Mouse (Mus musculus): ENCODE data around the gene Pcgf6.
"Not testable (repeated sequence)": the region's sequence is repeated elsewhere in the genome, so short reads cannot be mapped to it uniquely, and the experiment has no call there.

Gene Pcgf6

DNA sequence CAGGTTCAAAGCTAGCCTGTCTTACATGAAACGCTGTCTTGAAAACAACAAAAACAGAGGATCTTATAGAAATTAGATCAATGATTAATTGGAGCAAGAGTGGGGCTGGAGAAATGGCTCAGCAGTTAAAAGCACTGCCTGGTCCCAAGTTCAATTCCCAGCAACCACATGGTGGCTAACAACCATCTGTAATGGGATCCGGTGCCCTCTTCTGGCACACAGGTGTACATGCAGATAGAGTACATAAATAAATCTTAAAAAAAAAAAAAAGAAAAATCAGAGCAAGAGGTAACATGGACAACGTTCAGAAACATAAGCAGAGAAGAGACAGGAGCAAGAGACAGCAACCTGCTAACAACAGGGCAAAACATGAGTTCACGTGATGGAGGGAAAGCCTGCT lies 24.2 kb downstream of the Pcgf6 start:
- DNase-seq (ENCODE audit: low spot score in 2 of 2), result no peak

DNA sequence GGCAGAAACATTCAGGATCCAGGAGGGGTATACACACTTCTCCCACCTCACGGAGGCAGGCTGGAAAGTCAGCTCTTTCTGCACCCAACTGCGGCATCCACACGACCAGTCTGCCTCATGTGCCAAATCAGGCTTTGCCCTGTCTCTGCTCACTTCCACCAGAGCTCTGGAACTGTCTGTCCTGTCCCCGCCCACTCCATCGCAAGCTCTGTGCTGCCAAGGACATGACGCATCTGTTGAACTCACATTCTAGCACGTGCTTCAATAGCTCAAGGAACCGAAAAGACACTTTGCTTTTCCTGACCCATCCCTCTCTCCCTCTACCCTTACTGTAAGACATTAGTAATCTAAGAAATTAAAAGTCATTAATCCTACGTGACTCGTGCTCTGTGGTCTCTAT lies 25.8 kb downstream of the Pcgf6 start:
- no peak for DNase-seq (ENCODE audit: low spot score in 2 of 2)

DNA sequence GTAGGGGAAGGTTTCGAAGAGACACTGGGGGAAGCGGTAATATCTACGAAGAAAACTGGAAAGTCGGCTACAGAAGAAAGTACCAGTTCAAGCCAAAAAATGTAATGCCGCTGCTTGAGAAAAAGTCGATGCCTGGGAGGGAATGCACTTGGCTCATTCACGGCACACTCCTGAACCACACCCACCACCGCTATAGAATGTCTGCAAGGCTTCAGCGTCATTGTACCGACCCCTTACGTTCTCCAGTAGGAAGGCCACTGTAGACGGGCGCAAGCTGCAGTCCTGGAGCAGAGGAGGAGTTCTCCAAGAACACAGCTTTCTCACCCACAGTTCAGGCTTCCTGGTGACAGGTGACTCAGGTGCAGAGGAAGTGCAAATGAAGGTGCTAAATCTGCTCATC lies 27.2 kb downstream of the Pcgf6 start:
- no peak for DNase-seq (ENCODE audit: low spot score in 2 of 2)

DNA sequence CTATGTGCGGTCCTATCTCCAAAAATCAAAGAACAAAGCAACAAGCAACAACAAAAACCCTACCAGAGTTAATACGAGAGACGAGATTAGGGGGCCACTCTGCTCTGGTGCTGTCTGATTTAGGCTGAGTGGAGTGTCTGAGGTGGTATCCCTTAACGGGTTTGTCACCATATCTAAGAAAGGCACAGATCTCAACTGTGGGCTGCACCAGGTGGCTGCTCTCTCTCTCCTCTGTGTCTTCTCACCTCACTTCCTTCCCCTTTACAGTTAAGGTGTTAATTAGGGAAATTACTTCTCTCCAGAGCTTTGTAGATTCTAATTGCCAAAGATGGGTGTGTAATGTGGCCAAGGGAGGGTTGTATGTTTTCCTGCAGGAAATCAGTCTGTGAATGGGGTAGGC lies 28.0 kb downstream of the Pcgf6 start:
- no peak for DNase-seq (ENCODE audit: low spot score in 2 of 2)

DNA sequence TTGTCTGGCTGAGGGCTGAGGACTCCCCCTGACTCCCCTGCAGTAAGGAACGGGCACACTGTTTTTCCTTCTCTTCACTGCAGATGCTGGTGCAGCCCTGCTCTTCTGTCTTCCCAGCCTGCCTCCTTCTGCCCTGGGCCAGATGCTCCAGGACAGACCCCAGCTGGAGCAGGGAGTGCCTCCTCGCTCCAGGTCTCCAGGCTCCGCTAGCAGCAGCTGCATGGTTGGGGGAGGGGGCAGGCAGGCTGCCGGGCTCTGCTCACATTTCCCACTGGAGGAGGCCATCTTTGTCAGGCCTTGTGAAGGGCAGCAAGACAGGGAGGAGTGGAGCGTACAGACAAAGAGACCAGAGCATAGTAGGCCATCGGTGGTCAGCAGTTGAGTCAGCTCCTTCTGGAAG lies 31.4 kb downstream of the Pcgf6 start:
- no peak for DNase-seq (ENCODE audit: low spot score in 2 of 2)

- no peak for DNase-seq (ENCODE audit: low spot score in 2 of 2)
Observed at GRCm38 (mm10) chr19:47018330-47018729, 32.4 kb downstream of the Pcgf6 start.

DNA sequence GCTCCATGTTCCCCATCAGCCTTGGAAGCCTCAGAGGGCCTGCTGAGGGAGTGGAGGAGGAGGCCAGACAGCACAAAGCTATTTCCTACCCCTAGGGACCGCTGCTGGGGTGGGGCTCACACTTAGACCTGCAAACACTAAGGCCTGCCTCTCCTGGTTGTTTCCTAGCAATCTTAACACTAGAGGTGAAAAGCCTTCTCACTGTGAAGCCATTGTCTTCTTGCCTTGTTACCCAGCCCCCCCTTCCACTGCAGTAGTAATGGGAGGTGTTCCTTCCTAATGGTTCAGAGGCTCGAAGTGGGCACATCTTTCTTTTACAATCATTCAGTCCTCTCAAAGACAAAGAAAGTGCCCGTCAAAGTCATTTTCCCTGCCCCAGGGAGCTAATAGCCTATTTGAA lies 32.9 kb downstream of the Pcgf6 start:
- DNase-seq (ENCODE audit: low spot score in 2 of 2), result no peak

GRCm38 (mm10) chr19:47016487-47016886 lies 34.2 kb downstream of the Pcgf6 start:
- DNase-seq (ENCODE audit: low spot score in 2 of 2), result no peak

- no peak for DNase-seq (ENCODE audit: low spot score in 2 of 2)
Observed at GRCm38 (mm10) chr19:47015965-47016364, 34.7 kb downstream of the Pcgf6 start.

- DNase-seq (ENCODE audit: low spot score in 2 of 2), result no peak
Observed at GRCm38 (mm10) chr19:47015396-47015795, 35.3 kb downstream of the Pcgf6 start.

GRCm38 (mm10) chr19:47014447-47015381 lies 36.0 kb downstream of the Pcgf6 start, which contains the start of the genes Ina and Nt5c2:
TSS of gene Ina (plus strand) at chr19:47014698.
TSS of gene Nt5c2 (minus strand) at chr19:47015153.
- peak; percentile 54 to 69 for DNase-seq (ENCODE audit: low spot score in 2 of 2)

DNA sequence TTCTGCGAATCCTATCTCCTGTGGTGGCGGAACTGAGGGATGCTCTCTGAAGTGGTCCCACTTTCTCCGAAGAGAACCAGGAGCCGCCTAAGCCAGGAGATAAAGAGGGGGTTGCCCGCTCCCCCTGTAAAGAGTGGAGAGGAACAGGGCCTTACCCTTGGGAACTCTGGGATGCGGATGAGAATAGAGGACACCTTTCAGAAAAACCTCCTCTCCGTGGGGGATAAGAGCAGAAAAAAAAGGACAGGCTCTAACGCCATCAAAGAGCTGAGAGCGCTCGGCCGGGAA lies 36.6 kb downstream of the Pcgf6 start:
- DNase-seq (ENCODE audit: low spot score in 2 of 2), result no peak

- no peak for DNase-seq (ENCODE audit: low spot score in 2 of 2)
Observed at GRCm38 (mm10) chr19:47013340-47014158, 37.2 kb downstream of the Pcgf6 start.

- DNase-seq (ENCODE audit: low spot score in 2 of 2), result no peak
Observed at GRCm38 (mm10) chr19:47012521-47013130, 38.1 kb downstream of the Pcgf6 start.

DNA sequence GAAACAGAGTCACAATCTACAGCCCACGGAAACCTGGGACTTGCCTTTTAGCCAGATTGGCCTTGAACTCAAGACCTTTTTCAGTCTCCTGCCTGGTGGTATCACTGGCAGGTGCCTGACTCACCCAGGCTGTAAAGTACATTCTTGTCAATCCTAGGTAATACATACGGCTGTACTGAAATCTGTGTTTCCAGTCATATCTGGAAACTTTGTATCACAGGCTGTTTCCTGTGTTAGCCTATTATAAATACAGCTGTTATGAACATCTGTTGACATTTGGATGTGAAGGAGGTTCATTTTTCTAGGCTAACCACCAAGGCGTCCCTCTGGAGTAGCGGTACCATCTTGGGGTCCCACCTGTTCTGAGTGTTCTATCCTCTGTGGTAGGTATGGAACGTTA lies 40.8 kb downstream of the Pcgf6 start:
- DNase-seq (ENCODE audit: low spot score in 2 of 2), result no peak

- no peak for DNase-seq (ENCODE audit: low spot score in 2 of 2)
Observed at GRCm38 (mm10) chr19:47009420-47009819, 41.3 kb downstream of the Pcgf6 start.

DNA sequence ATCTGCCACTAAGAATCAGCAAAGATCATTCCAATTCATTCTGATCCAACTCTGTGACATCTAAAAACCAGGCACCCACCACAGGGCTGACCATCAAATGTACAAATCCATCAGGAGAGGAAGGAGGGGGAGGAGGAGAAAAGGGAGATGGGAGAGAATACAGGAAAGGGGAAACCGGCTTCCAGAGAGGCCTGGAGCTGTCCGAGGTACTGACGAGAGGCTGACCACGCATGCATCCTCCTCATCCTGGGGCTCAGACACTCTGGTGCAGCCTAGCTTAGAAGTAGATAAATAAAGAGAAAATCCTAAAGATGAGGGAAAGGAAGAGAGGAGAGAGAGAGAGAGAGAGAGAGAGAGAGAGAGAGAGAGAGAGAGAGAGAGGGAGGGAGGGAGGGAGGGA lies 44.4 kb downstream of the Pcgf6 start:
- no peak for DNase-seq (ENCODE audit: low spot score in 2 of 2)

DNA sequence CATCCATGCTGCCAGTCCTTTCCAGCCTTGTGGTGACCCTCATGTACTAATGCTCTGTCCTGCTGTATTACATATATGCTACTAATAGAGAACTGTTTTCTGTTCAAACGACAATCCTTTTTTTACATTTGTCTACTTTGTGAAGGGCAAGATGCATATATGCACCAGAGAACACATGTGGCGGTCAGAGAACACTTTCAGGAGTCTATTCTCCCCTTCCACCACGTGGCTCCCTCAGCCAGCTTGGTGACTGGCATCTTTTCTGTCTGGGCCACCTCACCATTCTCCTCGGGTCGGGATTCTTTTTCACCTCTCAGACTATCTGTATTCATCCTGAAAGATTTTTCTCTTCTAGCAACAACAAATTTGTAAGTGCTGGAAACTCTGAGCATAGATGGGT lies 44.8 kb downstream of the Pcgf6 start:
- DNase-seq (ENCODE audit: low spot score in 2 of 2), result no peak

DNA sequence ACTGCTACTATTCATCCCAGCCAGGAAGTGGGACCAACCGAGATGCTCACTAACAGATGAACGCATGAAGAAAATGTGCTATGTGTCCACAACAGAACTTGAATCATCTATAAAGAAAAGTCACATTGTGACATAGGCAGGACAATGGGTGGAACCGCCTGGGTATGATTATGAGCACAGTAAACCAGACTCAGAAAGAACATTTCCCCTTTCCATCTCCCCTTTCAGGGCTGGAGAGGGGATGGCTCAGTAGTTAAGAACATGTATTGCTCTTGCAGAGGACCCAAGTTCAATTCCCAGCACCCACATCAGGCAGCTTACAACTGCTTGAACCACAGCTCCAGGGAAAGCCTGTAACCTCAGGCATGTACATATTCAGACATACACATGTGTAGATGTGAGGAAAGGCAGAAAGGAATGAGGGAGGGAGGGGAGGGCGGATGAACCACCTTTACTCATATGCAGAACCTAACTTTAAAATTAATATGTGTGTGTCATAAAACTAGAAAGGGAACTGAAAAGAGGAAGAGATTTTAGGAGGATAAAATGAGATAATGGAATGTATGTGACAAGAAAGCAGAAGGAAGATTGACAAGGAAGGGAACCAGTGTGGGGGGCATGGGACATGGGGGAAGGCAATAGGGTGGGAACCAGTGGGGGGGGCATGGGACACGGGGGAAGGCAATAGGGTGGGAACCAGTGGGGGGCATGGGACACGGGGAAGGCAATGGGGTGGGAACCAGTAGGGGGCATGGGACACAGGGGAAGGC lies 46.8 kb downstream of the Pcgf6 start:
- DNase-seq (ENCODE audit: low spot score in 2 of 2), result no peak

DNA sequence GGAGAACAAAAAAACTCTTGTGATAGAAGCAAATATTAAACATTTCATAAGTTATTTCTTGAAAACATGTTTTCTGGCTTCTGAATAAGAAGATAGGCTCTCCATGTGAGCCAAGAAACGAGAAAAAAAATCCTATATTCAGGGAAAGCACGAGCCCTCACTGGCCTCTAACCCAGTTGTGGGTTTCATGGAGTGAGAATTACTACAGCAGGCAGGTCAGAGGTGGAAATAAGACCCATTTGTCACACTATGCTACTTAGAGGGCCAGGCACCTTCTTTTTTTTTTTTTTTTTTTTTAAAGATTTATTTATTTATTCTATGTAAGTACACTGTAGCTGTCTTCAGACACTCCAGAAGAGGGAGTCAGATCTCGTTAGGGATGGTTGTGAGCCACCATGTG lies 50.3 kb downstream of the Pcgf6 start:
- not testable (repeated sequence) for DNase-seq (ENCODE audit: low spot score in 2 of 2)

DNA sequence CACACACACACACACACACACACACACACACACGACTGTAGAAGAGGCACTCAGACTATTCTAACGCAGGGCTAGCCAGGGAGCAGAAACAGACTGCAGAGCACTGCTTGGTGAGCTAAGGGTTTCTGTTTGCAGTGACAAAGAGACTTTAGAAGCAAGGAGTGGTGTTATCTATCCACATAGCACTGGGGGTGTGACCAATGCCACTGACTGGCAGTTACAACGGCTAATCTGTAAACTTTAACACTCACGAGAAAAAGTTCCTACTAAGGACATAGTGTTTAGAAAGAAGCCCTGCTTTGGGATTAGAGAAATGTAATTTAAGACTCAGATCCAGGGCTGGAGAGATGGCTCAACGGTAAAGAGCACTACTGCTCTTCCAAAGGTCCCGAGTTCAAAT lies 51.0 kb downstream of the Pcgf6 start:
- DNase-seq (ENCODE audit: low spot score in 2 of 2), result no peak

GRCm38 (mm10) chr19:46998953-46999352 lies 51.8 kb downstream of the Pcgf6 start:
- no peak for DNase-seq (ENCODE audit: low spot score in 2 of 2)
